Mouse (Mus musculus) heart, adult 11 months (tissue): ENCODE measurements around the gene Hoxa7.

Source experiments
- DNase-seq: peaks from one replicate; pipeline ENCODE4 v3.0.0; 2022

The Hoxa7 gene

DNA sequence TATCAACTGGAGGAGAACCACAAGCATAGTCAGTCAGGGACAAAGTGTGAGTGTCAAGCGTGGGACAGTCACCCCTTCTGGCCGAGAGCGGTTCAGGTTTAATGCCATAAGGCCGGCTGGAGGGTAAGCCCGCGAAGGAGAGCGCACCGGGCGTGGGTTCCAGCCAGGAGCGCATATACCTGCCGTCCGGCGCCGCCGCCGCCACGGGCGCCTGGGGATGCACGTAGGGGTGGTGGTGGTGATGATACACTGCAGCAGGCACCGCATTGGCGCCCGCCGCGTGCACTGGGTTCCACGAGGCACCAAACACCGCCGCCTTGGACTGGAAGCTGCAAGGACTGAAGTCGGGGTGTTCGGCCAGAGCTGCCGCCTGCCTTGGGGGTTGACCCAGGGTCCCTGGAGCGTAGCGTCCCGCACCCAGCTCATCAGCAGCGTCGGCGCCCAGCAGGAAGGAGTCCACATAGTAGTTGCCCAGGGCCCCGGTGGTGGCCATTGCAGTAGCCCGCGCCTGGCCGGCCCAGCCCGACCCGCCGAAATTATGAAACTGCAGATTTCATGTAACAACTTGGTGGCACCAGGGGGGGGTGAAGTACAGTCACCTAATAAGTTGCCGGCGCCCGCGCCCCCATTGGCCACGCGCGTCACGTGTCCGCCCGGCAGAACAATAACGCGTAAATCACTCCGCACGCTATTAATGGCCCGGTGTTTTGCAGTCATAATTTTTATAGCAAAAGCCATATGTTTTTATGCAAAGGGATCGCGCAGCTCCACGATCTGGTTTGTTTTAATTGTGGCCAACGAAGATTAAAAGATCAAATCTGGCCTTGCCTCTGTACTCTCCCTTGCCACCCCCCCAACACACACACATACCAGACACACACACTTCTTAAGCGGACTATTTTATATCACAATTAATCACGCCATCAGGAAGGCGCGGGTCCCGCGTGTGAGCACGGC is 4.2 kb upstream of the Hoxa7 start:
- peak; percentile 94 for DNase-seq

DNA sequence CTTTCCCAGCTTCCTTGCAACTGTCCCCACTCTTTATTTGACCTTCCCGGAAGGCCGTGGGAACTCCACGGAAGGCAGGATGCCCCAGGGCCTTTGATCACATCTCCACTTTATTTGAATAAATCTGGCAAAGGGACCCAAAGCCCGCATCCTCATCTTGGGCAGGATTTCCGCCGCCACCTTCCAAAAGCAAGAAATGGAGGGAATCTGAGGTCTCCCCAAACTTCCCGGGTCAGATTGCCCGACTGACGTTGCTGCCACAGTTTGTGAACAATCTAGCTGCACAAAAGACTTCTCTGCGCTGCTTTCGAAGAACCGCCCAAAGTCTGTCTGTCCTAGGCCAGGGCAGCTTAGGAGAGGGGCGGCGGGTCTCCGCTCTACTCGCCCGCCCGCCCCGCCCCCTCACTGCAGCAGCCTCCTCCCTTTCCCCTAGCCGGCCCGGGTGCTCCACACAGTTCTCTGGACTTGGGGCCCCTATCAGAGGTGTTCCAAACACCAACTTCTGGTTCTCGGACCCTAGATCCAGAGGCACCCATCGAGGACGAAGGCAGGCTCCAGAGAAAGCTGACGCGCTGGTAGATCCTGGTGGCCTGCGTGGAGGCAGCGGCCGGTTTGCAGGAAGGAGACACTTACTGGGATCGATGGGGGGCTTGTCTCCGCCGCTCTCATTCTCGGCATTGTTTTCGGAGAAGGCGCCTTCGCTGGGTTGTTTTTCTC is 3.4 kb upstream of the Hoxa7 start:
- DNase-seq = no peak

DNA sequence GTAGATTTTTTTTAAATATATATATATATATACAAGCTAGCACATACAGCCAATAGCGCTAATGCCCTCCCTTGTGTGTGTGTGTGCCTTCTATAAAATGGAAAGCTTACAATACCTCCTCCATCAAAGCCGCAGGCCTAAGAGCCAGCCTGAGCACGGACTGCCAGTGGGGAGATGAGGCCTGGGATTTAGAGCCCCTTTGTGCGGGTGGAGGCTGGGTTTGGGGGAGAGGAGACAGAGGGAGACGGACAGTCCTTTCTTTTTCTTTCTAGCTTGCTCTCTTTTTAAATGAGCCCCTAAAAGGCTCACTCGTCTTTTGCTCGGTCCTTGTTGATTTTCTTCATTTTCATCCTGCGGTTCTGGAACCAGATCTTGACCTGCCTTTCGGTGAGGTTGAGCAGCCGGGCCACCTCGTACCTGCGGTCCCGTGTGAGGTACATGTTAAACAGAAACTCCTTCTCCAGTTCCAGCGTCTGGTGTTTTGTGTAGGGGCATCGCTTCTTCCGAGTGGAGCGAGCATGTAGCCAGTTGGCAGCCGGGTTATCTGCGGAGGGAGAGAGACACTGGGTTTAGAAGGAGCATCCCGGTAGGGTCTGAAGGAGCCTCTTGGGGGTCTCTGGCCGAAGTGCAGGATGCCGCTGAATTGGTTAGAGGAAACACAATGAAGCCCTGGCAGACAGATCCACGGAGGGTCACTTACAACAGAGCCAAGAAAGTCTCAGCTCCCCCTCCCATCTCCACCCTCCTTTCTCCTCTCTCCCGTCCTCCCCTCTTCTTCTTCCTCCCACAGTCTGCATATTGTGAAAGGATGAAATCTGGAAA is 2.5 kb upstream of the Hoxa7 start:
- DNase-seq = no peak

DNA sequence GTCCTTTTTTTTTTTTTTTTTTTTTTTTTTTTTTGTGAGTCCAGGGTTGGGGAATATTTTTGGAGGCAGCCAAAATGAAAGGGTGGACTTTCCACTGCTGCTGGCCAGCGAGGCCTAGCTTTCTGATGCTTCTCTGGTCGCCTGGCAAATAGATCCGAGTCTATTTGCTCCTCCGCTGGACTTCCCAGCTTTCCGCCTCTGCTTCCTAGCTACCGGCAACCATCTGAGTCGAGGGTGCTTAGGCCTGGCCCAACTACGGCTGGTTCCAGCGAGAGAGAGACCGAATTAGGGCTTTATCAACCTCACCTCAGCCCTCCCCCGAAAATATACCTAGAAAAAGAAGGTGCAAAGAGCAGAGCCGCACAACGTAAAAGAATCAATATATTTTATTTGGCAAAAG is 1.1 kb upstream of the Hoxa7 start:
- DNase-seq = no peak

DNA sequence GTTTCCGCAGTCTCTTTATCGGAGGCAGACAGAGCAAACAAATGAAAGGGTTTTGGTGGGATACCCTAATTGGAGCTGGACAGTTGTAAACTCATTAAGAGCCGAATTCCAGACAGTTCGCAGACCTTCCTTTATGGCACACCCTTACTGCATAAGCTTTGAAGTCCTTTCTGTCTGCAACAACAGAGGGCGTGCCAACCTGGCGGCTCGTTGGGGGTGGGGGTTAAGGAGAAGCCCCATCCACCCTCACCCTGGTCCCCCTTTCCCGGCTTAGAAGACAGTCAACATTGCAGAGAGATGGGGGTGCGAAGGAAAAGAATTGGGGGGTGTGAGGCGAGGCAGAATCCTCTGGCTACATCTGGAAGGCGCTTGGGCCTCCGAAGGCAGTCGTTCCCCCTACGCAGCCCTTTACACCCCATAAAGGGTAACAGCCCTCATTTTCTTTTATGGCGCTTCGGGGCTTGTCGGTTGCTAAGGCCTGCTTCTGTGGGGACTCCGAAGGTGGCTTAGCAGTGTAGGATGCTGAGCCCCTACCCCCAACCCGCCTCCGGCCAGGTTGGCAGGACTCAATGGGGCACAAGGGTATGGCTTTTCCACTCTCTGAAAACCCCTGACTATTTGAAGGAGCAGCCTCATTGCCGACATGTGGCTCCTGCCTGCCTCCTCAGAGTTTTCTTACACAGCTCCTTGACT is 485 bp upstream of the Hoxa7 start:
- peak; percentile 90 for DNase-seq

DNA sequence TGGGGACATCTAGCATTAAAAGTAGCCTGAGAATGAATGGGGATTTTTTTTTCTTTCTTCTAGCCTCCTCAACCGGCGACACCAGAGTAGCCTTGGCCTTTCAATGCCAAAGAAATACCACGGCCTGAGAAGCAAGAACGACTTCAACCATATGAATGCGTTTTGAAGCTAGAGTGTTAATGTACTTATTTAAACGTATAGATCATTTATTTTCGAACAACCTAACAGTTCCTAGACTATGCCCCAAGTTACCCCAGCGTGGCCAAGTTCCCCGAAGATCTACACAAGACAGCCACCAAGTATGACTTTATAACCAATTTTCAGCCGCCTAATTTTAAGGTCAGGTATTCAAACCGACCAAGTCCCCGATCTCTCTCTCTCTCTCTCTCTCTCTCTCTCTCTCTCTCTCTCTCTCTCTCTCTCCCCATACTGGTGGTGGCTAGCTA is 766 bp downstream of the Hoxa7 start:
- DNase-seq = no peak

- peak; percentile 90 for DNase-seq
These were observed 1.4 kb downstream of the Hoxa7 start for GRCm38 (mm10) chr6:52220003-52220864.

- no peak for DNase-seq
These were observed 2.3 kb downstream of the Hoxa7 start for GRCm38 (mm10) chr6:52219234-52219942.

GRCm38 (mm10) chr6:52218643-52219215 is 2.9 kb downstream of the Hoxa7 start:
- no peak for DNase-seq

- DNase-seq = peak; percentile 80
These were observed 3.6 kb downstream of the Hoxa7 start for GRCm38 (mm10) chr6:52217895-52218642.

GRCm38 (mm10) chr6:52217459-52217768 is 4.2 kb downstream of the Hoxa7 start:
- peak; percentile 96 for DNase-seq

DNA sequence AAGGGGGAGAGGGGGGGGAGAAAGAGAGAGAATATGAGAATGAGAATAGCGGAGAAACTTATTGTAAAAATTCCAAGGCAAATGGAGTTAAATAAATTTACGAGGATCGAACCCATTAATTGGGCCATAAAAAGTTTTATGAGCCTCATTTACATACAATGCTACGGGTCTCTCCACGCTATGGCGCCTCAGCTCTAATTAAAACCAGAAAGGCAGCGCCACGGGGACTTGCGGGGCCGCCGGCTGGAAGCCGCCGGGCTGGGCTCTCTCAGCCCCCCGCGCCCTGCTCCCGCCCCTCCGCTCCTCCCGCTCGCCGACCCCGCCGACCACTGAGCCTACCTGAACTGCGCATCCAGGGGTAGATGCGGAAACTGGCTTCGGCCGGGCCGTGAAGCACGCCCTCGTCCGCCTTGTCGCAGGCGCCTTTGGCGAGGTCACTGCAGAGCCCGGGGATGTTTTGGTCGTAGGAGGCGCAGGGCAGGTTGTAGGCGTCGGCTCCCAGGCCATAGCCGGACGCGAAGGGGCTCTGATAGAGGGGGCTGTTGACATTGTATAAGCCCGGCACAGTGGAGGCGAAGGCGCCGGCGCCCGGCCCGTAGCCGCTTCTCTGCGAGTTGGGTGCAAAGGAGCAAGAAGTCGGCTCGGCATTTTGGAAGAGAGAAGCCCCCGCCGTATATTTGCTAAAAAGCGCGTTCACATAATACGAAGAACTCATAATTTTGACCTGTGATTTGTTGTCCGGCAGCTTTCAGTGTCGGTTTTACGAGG is 4.8 kb downstream of the Hoxa7 start:
- peak; percentile 90 for DNase-seq

DNA sequence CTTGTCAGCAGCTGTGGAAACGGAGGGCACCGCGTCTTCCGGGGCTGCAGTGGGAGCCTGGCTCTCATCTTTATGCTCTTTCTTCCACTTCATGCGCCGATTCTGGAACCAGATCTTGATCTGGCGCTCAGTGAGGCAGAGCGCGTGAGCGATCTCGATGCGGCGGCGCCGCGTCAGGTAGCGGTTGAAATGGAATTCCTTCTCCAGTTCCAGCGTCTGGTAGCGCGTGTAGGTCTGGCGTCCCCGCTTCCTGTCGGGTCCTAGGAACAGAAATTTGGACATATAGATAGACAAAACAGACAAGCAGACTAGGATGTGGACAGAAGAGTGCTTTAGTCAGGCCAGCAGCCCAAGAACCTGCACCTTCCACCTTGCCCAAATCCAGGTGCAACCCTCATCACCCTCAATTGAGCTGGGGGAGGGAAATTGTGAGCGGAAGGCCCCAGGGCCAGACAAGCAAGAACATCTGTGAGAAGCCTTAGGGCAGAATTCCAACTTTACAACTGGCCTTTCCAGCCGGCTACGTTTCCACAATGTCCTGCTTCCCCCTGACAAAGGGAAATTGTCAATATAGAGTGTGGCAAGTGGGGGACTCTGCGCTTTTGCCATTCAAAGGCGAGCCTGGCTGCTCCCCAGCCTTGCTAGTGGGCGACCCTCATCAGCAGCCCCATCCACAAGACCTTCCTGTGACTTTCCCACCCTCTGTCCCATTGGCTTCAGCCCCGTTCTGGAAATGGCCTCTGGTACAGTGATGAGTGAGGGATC is 5.7 kb downstream of the Hoxa7 start:
- DNase-seq = peak; percentile 88

- peak; percentile 83 for DNase-seq
These were observed 6.6 kb downstream of the Hoxa7 start for GRCm38 (mm10) chr6:52215070-52215469.

- peak; percentile 77 for DNase-seq
These were observed 7.4 kb downstream of the Hoxa7 start for GRCm38 (mm10) chr6:52214271-52214670.

- DNase-seq = peak; percentile 94
These were observed 8.3 kb downstream of the Hoxa7 start, which contains the start of the genes Hoxa3 and Gm28308 for GRCm38 (mm10) chr6:52213119-52213986. Gene Hoxa3 (minus strand): TSS chr6:52213336. Gene Gm28308 (minus strand): TSS chr6:52213339.

DNA sequence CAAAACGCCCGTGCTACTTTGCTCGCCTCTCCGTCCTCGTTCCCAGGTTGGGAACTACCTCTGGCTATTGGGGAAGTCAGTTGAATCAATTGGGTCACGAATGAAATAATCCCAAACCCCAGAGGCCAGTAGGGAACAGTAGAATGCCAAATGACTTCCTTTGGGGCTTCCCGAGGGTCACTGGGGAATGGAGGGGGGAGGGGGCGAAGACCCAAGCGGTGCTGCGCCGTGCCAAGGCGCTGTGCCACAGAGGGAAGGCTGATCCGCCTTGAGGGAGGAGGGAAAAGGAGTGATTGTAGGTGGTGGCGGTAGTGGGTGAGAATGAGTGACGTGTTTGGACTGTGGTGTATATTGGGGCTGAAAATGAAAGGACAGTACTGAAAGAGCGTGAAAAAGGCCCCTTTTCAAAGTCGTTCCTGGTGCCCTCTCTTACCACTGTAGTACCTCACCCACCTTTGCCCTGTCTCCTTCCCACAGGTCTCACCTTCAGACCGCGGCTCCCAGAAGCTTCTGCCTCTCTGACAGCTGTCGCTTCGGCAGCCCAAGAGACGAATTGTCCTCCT is 9.0 kb downstream of the Hoxa7 start:
- peak; percentile 89 for DNase-seq
